Mouse (Mus musculus) cerebellum, adult 2 months (tissue): ENCODE measurements around the gene Pif1.

Experiments used
- CTCF ChIP-seq: fragments of 200-500 bp; IDR thresholded peaks from 2 replicates; pipeline ENCODE4 v1.5.1; 2011; ENCODE audit warnings: low read depth, mild to moderate bottlenecking, control low read depth, low read length, moderate library complexity, borderline replicate concordance; ENCODE audit not compliant: insufficient read depth
- POLR2A ChIP-seq: fragments of 200-500 bp; IDR thresholded peaks from 2 replicates; pipeline ENCODE4 v1.6.1; 2011; ENCODE audit warnings: low read length, control low read depth, borderline replicate concordance; ENCODE audit not compliant: insufficient read depth

GRCm38 (mm10) chr9:65539697-65540096 is 47.3 kb upstream of the Pif1 start:
- TF ChIP-seq POLR2A (no peak), CTCF (no peak)
